Mouse (Mus musculus) hindbrain, embryonic 14.5 days (tissue): Measurements from ENCODE around the gene Cebpa. TPM values are rescaled to one million over a fixed set of nuclear protein-coding genes. Genes with fewer than 3 reads are reported as not detected.

Source experiments
- ATAC-seq: fragments of 200-750 bp; cut with Nextera tagmentation; 2 replicates; pipeline ENCODE4 v1.8.0; 2017; ENCODE audit warnings: moderate number of reproducible peaks, mild to moderate bottlenecking, moderate TSS enrichment, moderate library complexity; ENCODE audit not compliant: low FRiP score
- DNase-seq: peaks from one replicate; pipeline ENCODE4 v3.0.0-alpha.2; 2015; ENCODE audit warnings: low spot score
- H3K27ac ChIP-seq: fragments of 300-500 bp; sonication (generic); 2 replicates; pipeline ENCODE4 v1.5.1; 2014; ENCODE audit warnings: mild to moderate bottlenecking, moderate library complexity
- H3K27me3 ChIP-seq: fragments of 300-500 bp; sonication (generic); 2 replicates; pipeline ENCODE4 v1.6.1; 2014; ENCODE audit warnings: mild to moderate bottlenecking, low read length, mixed read lengths; ENCODE audit not compliant: control insufficient read depth, insufficient read depth
- H3K36me3 ChIP-seq: fragments of 300-500 bp; sonication (generic); replicated peaks from 2 replicates; pipeline ENCODE4 v1.6.1; 2014; ENCODE audit not compliant: control insufficient read depth, insufficient read depth
- H3K4me1 ChIP-seq: fragments of 300-500 bp; sonication (generic); replicated peaks from 2 replicates; pipeline ENCODE4 v1.6.1; 2014; ENCODE audit warnings: antibody characterized with exemption, low read length, mixed read lengths; ENCODE audit not compliant: control insufficient read depth, insufficient read depth
- H3K4me2 ChIP-seq: fragments of 300-500 bp; sonication (generic); replicated peaks from 2 replicates; pipeline ENCODE4 v1.6.1; 2014; ENCODE audit warnings: mild to moderate bottlenecking, moderate library complexity
- H3K4me3 ChIP-seq: fragments of 300-500 bp; sonication (generic); replicated peaks from 2 replicates; pipeline ENCODE4 v1.5.1; 2014; ENCODE audit warnings: mild to moderate bottlenecking, low read length
- H3K9ac ChIP-seq: fragments of 300-500 bp; sonication (generic); 2 replicates; pipeline ENCODE4 v1.6.1; 2014
- H3K9me3 ChIP-seq: fragments of 300-500 bp; sonication (generic); 2 replicates; pipeline ENCODE4 v1.6.1; 2016; ENCODE audit warnings: low read length; ENCODE audit not compliant: control insufficient read depth
- WGBS: fragments of 180-500 bp; shearing (Covaris S2); extraction: QIAGEN DNeasy Blood & Tissue Kit; methylation state at CpG from one replicate; pipeline ENCODE4 v1.1.7; 2014; 5-methylcytosine and 5-hydroxymethylcytosine counted together
- polyA plus RNA-seq: library from polyadenylated mRNA; unstranded; fragments of >200 nt; fragmentation: Nextera tagmentation; extraction: Ambion mirVana; gene quantifications from 2 replicates; pipeline ENCODE4 v1.2.1, GENCODE M21; 2014

Gene Cebpa
- 0.82 and 1.0 TPM in 2 replicates for polyA plus RNA-seq

DNA sequence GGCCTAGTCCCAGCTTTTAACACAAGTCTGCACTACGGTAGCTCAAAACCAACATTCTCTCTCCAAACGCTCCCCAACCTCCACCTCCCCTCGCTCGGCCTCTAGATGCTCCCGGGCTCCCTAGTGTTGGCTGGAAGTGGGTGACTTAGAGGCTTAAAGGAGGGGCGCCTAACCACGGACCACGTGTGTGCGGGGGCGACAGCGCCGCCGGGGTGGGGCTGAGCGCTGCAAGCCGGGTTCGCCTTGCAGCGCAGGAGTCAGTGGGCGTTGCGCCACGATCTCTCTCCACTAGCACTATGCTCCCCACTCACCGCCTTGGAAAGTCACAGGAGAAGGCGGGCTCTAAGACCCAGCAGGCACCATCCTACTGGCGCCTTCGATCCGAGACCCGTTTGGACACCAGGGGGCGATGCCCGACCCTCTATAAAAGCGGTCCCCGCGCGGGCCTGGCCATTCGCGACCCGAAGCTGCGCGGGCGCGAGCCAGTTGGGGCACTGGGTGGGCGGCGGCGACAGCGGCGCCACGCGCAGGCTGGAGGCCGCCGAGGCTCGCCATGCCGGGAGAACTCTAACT is at the start of gene Cebpa:
Gene Cebpa, plus strand, starts transcription at position 453 of the 573 bp plus-strand sequence.
- Histone ChIP-seq H3K9ac (peak within 1 kb of the TSS; percentile 58), H3K9me3 (no peaks in the 10 kb centered on the region), H3K36me3 (no peaks in the 10 kb centered on the region), H3K27me3 (peaks cover 72% of the 10 kb centered on the region), H3K27ac (no peak within 1 kb of the TSS), H3K4me1 (peaks cover 13% of the 10 kb centered on the region), H3K4me2 (peak within 1 kb of the TSS; percentile 84), H3K4me3 (peak within 1 kb of the TSS; percentile 55)
- WGBS: under 1% methylated on average over 50 of the region's 50 CpGs
- DNase-seq: peak; percentile 88
- ATAC-seq: peak; percentile 86

DNA sequence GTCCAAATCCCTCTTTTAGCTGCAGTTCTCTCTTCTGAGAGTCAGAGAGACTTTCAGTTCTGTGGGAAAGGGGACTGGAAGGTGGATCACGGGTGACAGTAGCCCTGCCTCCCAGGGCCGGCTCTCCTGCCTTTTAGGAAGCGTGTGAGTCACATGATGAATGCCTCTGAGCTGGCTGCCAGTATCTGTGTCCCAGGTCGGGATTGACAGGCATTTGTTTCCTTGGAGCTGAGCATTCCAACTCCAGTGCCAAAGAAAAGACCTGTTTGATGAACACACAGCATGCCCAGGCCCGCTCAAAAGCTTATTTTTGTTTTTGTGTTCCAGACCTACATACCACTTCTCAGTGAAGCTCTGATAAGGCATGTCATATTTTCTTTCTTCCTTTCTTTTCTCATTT is 42.4 kb upstream of the Cebpa start:
- Histone ChIP-seq H3K36me3 (no peaks in the 10 kb centered on the region), H3K4me1 (no peaks in the 10 kb centered on the region), H3K27ac (no peak overlapping the region), H3K4me2 (no peak overlapping the region), H3K9me3 (no peaks in the 10 kb centered on the region), H3K4me3 (no peak overlapping the region), H3K9ac (no peak overlapping the region), H3K27me3 (no peaks in the 10 kb centered on the region)
- 33% methylated on average over 5 of the region's 5 CpGs for WGBS
- ATAC-seq: no peak
- no peak for DNase-seq

DNA sequence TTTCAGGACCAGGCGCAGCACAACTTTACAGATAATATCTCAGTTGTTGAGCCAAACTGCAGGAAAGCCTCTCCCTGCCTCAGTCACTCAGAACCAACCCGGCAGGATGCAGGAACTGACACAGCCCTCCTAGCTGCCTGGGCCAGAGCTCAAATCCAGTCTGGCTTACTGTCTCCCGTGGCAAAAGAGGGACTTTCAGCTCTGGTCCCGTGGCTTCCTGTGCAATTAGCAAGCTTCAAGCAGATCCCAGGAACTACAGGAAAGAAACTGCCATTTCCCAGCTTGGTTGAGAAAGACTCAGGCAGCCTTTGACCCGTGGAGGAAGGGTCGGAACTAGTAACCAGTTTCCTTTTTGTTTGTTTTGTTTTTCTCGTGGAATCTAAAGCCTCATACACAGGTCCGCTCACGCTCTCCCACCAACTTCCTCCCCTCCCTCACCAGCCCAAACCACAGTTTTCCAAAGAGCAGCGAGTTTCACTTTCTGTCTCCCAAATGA is 38.2 kb upstream of the Cebpa start:
- Histone ChIP-seq H3K4me1 (0 out of 2 replicates have a peak, but pooled peaks cover 2% of the 10 kb centered on the region), H3K27ac (no peak overlapping the region), H3K9me3 (no peaks in the 10 kb centered on the region), H3K9ac (no peak overlapping the region), H3K4me3 (no peak overlapping the region), H3K27me3 (no peaks in the 10 kb centered on the region), H3K36me3 (no peaks in the 10 kb centered on the region), H3K4me2 (no peak overlapping the region)
- 55% methylated on average over 10 of the region's 10 CpGs for WGBS
- ATAC-seq (no peak), DNase-seq (no peak)

DNA sequence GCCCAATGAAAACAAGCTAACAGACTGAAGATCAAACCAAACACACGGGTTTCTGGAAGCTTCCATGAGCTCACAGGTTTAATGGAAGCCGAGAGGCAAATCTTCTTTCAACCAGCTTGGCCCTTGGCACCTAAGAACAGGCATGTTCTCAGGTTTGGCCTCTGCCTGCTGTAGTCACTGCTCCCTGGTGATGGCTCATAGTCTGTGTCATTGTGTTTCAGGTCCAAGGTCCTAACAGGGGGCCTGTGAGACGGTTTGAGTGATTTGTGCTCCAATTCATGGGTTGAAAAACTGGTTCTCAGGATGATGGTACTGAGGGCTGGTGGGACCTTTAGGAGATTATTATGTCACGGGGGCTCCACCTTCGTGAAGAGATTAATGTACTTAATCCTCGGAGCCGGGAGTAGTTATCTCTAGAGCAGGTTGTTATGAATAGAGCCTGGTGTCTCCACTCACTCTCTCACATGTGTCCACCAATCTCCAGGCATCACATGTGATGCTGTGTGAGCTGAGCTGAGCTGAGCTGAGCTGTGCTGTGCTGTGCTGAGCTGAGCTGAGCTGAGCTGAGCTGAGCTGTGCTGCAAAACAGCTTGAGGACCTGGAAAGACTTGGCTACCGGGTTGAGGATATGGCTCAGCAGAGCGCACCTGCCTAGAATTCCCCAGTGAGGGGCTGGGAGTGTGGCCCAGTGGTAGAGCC is 37.5 kb upstream of the Cebpa start:
- no peaks in the 10 kb centered on the region for H3K9me3 ChIP-seq
- no peaks in the 10 kb centered on the region for H3K27me3 ChIP-seq
- DNase-seq: no peak
- no peak overlapping the region for H3K27ac ChIP-seq
- 86% methylated on average over 9 of the region's 9 CpGs for WGBS
- no peak overlapping the region for H3K9ac ChIP-seq
- H3K4me2 ChIP-seq: no peak overlapping the region
- no peaks in the 10 kb centered on the region for H3K36me3 ChIP-seq
- no peak overlapping the region for H3K4me3 ChIP-seq
- peaks cover 9% of the 10 kb centered on the region for H3K4me1 ChIP-seq
- no peak for ATAC-seq

DNA sequence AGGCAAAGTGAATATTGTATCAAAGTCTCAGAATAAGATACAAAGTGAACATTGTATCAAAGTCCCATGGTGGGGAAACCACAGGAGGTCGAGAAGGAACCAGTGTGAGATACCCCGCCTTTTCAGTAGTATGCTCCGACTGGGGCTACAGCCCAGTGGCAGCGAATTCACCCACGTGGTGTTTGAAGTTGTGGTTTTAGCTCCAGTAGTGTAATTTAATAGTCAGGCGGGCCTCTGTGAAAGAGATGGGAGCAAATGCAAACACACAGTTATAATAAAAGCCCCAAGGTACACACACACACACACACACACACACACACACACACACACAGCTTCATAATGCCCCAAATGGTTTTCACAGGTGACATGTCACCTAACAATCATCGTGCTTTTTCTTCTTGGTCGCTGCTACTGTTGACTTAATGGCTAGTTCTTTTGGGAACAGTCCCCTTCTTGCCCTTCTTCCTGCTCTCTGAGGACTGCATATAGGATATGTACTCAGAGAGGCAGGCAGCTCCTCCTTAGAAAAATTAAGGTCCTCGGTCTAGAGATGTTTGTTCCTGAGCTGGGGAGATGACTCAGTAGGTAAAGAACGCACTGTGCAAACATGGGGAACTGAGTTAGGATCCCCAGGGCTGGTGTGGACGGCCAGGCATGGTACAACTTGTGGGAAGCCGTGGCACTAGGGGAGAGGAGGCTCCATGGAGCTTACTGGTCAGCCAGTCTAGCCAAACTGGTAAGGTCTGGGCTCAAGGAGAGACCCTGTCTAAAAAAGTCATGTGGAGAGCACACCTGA is 34.3 kb upstream of the Cebpa start:
- H3K4me3 ChIP-seq: no peak overlapping the region

DNA sequence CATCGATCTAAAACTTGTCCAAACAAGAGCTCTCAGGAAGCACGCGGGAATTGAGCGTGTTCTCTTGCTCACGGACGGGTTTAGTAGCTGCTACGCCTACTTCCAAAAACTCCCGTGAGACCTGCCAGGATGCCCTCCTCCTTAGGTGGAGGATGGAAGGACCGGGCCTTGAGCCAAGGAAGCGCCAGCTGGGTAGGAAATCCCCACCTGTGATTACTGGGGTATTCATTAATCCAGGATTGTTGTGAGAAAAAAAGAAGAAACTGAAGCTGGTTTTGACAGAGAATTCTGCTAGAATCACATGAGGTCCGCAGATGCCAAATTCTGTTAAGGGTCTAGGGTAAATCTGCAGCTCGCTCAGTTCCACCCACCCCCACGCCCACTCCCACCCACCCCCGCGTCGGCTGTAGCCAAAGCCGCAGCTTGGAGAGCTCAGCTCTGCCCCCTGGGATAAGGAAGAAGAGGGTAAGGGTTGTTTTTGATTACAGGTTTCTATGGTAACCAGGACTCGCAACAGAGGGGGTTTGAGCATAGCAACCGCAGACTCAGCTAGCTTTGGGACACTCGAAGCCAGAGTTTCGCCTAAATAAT is 32.7 kb upstream of the Cebpa start:
- H3K9me3 ChIP-seq: no peaks in the 10 kb centered on the region
- H3K4me1 ChIP-seq: peaks cover 19% of the 10 kb centered on the region
- H3K27ac ChIP-seq: no peak overlapping the region
- no peaks in the 10 kb centered on the region for H3K36me3 ChIP-seq
- peak; percentile 79; the same call in 1 of the 2 replicates for ATAC-seq
- H3K9ac ChIP-seq: no peak overlapping the region; the same call in 1 of the 2 replicates
- peak overlapping the region; percentile 19 for H3K4me3 ChIP-seq
- no peaks in the 10 kb centered on the region for H3K27me3 ChIP-seq
- DNase-seq: peak; percentile 70
- 1% methylated on average over 21 of the region's 21 CpGs for WGBS
- H3K4me2 ChIP-seq: peak overlapping the region; percentile 40

More for the DNA sequence above, 34.3 kb upstream of the Cebpa start:
- no peak overlapping the region for H3K9ac ChIP-seq
- no peaks in the 10 kb centered on the region for H3K9me3 ChIP-seq
- no peak overlapping the region for H3K27ac ChIP-seq
- peaks cover 19% of the 10 kb centered on the region for H3K4me1 ChIP-seq
- DNase-seq (no peak), ATAC-seq (no peak)
- no peak overlapping the region for H3K4me2 ChIP-seq
- no peaks in the 10 kb centered on the region for H3K36me3 ChIP-seq
- 78% methylated on average over 12 of the region's 12 CpGs for WGBS
- no peaks in the 10 kb centered on the region for H3K27me3 ChIP-seq

DNA sequence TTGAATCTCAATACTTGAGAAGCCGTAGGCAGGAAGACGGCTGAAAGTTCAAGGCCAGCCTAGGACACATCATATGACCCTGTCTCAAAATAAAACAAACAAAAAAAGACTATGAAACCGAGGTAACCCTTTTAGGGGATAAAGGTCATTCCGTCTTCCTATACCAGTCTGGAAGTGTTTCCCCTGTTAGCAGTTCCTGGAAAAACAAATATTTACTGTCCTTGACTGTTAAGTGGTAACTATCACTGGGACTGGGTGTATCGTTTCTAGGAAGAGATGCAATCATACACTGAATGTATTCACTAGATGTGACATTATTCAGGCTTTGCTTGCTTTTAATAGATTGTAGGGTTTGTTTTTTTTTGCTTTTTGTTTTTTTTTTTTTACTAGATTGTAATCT is 28.5 kb upstream of the Cebpa start:
- ATAC-seq: no peak
- Histone ChIP-seq H3K27ac (no peak overlapping the region), H3K4me2 (no peak overlapping the region), H3K9me3 (no peaks in the 10 kb centered on the region), H3K4me3 (no peak overlapping the region), H3K9ac (no peak overlapping the region), H3K36me3 (no peaks in the 10 kb centered on the region), H3K27me3 (no peaks in the 10 kb centered on the region), H3K4me1 (peaks cover 19% of the 10 kb centered on the region)
- DNase-seq: no peak
- WGBS: 86% methylated on average over 5 of the region's 5 CpGs

DNA sequence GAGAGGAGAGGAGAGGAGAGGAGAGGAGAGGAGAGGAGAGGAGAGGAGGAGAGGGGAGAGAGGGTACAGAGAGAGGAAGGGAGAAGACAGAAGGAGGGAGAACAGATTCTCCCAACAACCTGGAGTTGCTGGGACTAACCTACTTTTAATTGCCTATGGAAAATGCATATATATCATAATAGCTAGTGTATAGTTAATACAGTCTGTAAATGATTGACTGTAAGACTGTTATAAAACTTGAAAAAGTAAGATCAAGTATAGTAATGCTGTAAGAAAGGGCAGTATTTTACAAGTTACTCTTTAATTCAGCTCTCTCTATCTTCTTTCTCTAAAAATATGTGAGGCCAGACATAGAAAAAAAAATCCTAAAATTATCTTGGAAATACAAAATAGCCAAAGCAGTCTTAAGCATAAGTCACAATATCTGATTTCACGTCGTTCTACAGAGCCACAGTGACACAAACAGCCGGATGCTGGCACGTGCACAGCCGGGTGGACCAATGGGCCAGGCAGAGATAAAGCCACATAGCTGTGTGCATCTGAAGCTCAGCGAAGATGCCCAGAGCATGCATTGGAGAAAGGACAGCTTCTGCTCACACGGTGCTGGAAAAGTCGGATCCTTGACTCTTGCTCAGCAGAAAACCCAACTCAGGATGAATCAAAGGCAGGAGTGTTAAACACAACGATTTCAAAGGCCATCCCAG is 24.0 kb upstream of the Cebpa start:
- no peak overlapping the region for H3K4me3 ChIP-seq
- no peaks in the 10 kb centered on the region for H3K36me3 ChIP-seq
- H3K27ac ChIP-seq: no peak overlapping the region
- H3K4me2 ChIP-seq: no peak overlapping the region
- no peaks in the 10 kb centered on the region for H3K27me3 ChIP-seq
- 85% methylated on average over 9 of the region's 9 CpGs for WGBS
- ATAC-seq: no peak
- H3K9me3 ChIP-seq: no peaks in the 10 kb centered on the region
- DNase-seq: no peak
- no peak overlapping the region for H3K9ac ChIP-seq
- H3K4me1 ChIP-seq: no peaks in the 10 kb centered on the region
